Mouse (Mus musculus): ENCODE measurements around the gene Gab2.

- no peak for TF ChIP-seq POLR2A (IDR thresholded peaks at IDR 0.05; ENCODE audit: borderline replicate concordance, extremely low read depth, insufficient read depth, insufficient read length, poor library complexity, severe bottlenecking)
- no peak for TF ChIP-seq CTCF (IDR thresholded peaks at IDR 0.05; ENCODE audit: borderline replicate concordance, extremely low read depth, insufficient read depth, insufficient read length)
Measured at GRCm38 (mm10) chr7:97094241-97094640, 12.9 kb downstream of the Gab2 start.
